Mouse (Mus musculus) megakaryocyte, embryonic 14.5 days (primary cell): ENCODE measurements around the gene Ly6g6e.

Source experiments
- FLI1 ChIP-seq: IDR thresholded peaks from 2 replicates; pipeline ENCODE4 v1.6.1; 2012; ENCODE audit warnings: low read length, inconsistent platforms, mixed read lengths
- GATA1 ChIP-seq: IDR thresholded peaks from 3 replicates; pipeline ENCODE4 v1.6.1; 2012; ENCODE audit warnings: mixed read lengths, low read length, inconsistent platforms, borderline replicate concordance

GRCm38 (mm10) chr17:35071454-35071853 is 5.2 kb upstream of the Ly6g6e start:
- TF ChIP-seq FLI1 = no peak
- no peak for TF ChIP-seq GATA1
